Mouse (Mus musculus) telencephalon, adult 2 months (tissue): Measurements from ENCODE around the gene Nop53.
A peak's percentile ranks its signal among the peaks of the same experiment; 100 is the strongest.
"Not testable (repeated sequence)": the region's sequence is repeated elsewhere in the genome, so short reads cannot be mapped to it uniquely, and the experiment has no call there.

ENCODE experiments used
- DNase-seq: peaks from one replicate; pipeline ENCODE4 v3.0.0-alpha.2; 2011; ENCODE audit warnings: low read depth, low spot score

Nop53 gene

GRCm38 (mm10) chr7:15920645-15921190 is 25.2 kb downstream of the Nop53 start:
- DNase-seq, result peak; percentile 56

- no peak for DNase-seq
Measured at GRCm38 (mm10) chr7:15919947-15920346, 25.9 kb downstream of the Nop53 start.

- DNase-seq, result no peak
Measured at GRCm38 (mm10) chr7:15918371-15918770, 27.5 kb downstream of the Nop53 start.

- DNase-seq, result no peak
Measured at GRCm38 (mm10) chr7:15916996-15917395, 28.9 kb downstream of the Nop53 start.

GRCm38 (mm10) chr7:15916134-15916723 is 29.6 kb downstream of the Nop53 start:
- no peak for DNase-seq

- DNase-seq, result not testable (repeated sequence)
Measured at GRCm38 (mm10) chr7:15915695-15916094, 30.2 kb downstream of the Nop53 start.

- DNase-seq, result no peak
Measured at GRCm38 (mm10) chr7:15914751-15915150, 31.1 kb downstream of the Nop53 start.

GRCm38 (mm10) chr7:15914252-15914651 is 31.6 kb downstream of the Nop53 start:
- DNase-seq, result no peak

- peak; percentile 41 for DNase-seq
Measured at GRCm38 (mm10) chr7:15912183-15912582, 33.7 kb downstream of the Nop53 start.

- DNase-seq, result no peak
Measured at GRCm38 (mm10) chr7:15910521-15910920, 35.4 kb downstream of the Nop53 start.

- no peak for DNase-seq
Measured at GRCm38 (mm10) chr7:15907971-15908590, 37.8 kb downstream of the Nop53 start.

GRCm38 (mm10) chr7:15906602-15907001 is 39.3 kb downstream of the Nop53 start:
- DNase-seq, result no peak

- DNase-seq, result no peak
Measured at GRCm38 (mm10) chr7:15905861-15906260, 40.0 kb downstream of the Nop53 start.

- no peak for DNase-seq
Measured at GRCm38 (mm10) chr7:15901366-15902048, 44.4 kb downstream of the Nop53 start.

GRCm38 (mm10) chr7:15894251-15894650 is 51.6 kb downstream of the Nop53 start:
- no peak for DNase-seq
